Mouse (Mus musculus) stomach, postnatal 0 days (tissue): ENCODE measurements around the gene Cadm1. TPM values are rescaled to one million over a fixed set of nuclear protein-coding genes. Genes with fewer than 3 reads are reported as not detected.

ENCODE experiments used
- ATAC-seq: fragments of 200-750 bp; cut with Nextera tagmentation; 2 replicates; pipeline ENCODE4 v1.8.0; 2017; ENCODE audit not compliant: low FRiP score, low TSS enrichment
- DNase-seq: peaks from one replicate; pipeline ENCODE4 v3.0.0-alpha.2; 2016; ENCODE audit warnings: low spot score
- H3K27ac ChIP-seq: fragments of 300-500 bp; sonication (generic); replicated peaks from 2 replicates; pipeline ENCODE4 v1.5.1; 2014; ENCODE audit warnings: mild to moderate bottlenecking, control low read depth
- H3K27me3 ChIP-seq: fragments of 300-500 bp; sonication (generic); 2 replicates; pipeline ENCODE4 v1.6.1; 2014; ENCODE audit warnings: low read length; ENCODE audit not compliant: control insufficient read depth, insufficient read depth
- H3K36me3 ChIP-seq: fragments of 300-500 bp; sonication (generic); 2 replicates; pipeline ENCODE4 v1.6.1; 2014; ENCODE audit warnings: low read length, mixed read lengths; ENCODE audit not compliant: control insufficient read depth, insufficient read depth
- H3K4me1 ChIP-seq: fragments of 300-500 bp; sonication (generic); replicated peaks from 2 replicates; pipeline ENCODE4 v1.6.1; 2014; ENCODE audit warnings: antibody characterized with exemption; ENCODE audit not compliant: control insufficient read depth, insufficient read depth
- H3K4me2 ChIP-seq: fragments of 300-500 bp; sonication (generic); replicated peaks from 2 replicates; pipeline ENCODE4 v1.6.1; 2014; ENCODE audit warnings: low read depth, mild to moderate bottlenecking, control low read depth, moderate library complexity
- H3K4me3 ChIP-seq: fragments of 300-500 bp; sonication (generic); 2 replicates; pipeline ENCODE4 v1.5.1; 2014; ENCODE audit warnings: low read depth, low read length, control low read depth
- H3K9ac ChIP-seq: fragments of 300-500 bp; sonication (generic); 2 replicates; pipeline ENCODE4 v1.6.1; 2014; ENCODE audit warnings: mild to moderate bottlenecking, low read length, control low read depth, mixed read lengths
- H3K9me3 ChIP-seq: fragments of 300-500 bp; sonication (generic); 2 replicates; pipeline ENCODE4 v1.6.1; 2016; ENCODE audit warnings: low read length; ENCODE audit not compliant: control insufficient read depth
- CTCF ChIP-seq: IDR thresholded peaks from 2 replicates; pipeline ENCODE4 v1.5.1; 2016; ENCODE audit warnings: antibody characterized with exemption, low read depth, mild to moderate bottlenecking, moderate library complexity
- EP300 ChIP-seq: optimal IDR thresholded peaks from 2 replicates; pipeline ENCODE3; 2016; ENCODE audit warnings: antibody characterized with exemption
- WGBS: fragments of 180-500 bp; shearing (Covaris S2); extraction: QIAGEN DNeasy Blood & Tissue Kit; methylation state at CpG from one replicate; pipeline ENCODE4 v1.1.7; 2014; 5-methylcytosine and 5-hydroxymethylcytosine counted together
- polyA plus RNA-seq: library from polyadenylated mRNA; unstranded; fragments of >200 nt; fragmentation: Nextera tagmentation; extraction: Ambion mirVana; gene quantifications from 2 replicates; pipeline ENCODE4 v1.2.1, GENCODE M21; 2015

Cadm1 gene
- polyA plus RNA-seq, 1 experiment from 2014 or later: 18.3 TPM

GRCm38 (mm10) chr9:47755119-47755518 lies 225.1 kb downstream of the Cadm1 start:
- H3K9me3 ChIP-seq: no peaks in the 10 kb centered on the region
- no peak for ATAC-seq
- H3K27ac ChIP-seq: no peak overlapping the region
- H3K4me2 ChIP-seq: no peak overlapping the region
- H3K4me3 ChIP-seq: no peak overlapping the region
- no peaks in the 10 kb centered on the region for H3K27me3 ChIP-seq
- TF ChIP-seq CTCF: no peak
- no peak for DNase-seq
- H3K36me3 ChIP-seq: no peaks in the 10 kb centered on the region
- H3K4me1 ChIP-seq: no peaks in the 10 kb centered on the region
- no peak overlapping the region for H3K9ac ChIP-seq
- 62% methylated on average over 12 of the region's 12 CpGs for WGBS

DNA sequence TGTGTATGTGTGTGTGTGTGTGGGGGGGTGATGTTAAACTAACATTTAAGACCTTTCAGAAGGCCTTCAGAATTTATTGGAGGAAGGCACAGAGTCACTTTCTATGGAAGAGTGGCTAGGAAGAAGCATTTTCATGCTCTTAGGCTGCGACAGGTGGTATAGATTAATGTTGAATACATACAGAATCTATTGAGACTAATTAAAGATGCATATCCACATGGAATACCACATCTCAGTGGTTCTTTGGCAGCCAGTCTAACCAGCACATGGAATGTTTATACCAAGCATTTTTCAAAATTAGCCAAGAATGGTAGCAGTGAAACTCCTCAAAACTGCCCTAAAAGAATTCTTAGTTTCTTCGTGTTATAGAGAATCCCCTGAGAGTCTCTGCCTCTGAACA lies 227.8 kb downstream of the Cadm1 start:
- TF ChIP-seq CTCF: no peak
- TF ChIP-seq EP300: no peak
- Histone ChIP-seq H3K36me3 (no peaks in the 10 kb centered on the region), H3K4me1 (no peaks in the 10 kb centered on the region), H3K27ac (no peak overlapping the region), H3K4me2 (no peak overlapping the region), H3K4me3 (no peak overlapping the region), H3K9me3 (no peaks in the 10 kb centered on the region), H3K27me3 (no peaks in the 10 kb centered on the region), H3K9ac (no peak overlapping the region)
- no peak for DNase-seq
- WGBS: 74% methylated on average over 2 of the region's 2 CpGs
- no peak for ATAC-seq

- no peak overlapping the region for H3K4me3 ChIP-seq
- DNase-seq (no peak), ATAC-seq (no peak)
- H3K27ac ChIP-seq: no peak overlapping the region
- WGBS: 63% methylated on average over 3 of the region's 3 CpGs
- no peaks in the 10 kb centered on the region for H3K4me1 ChIP-seq
- no peaks in the 10 kb centered on the region for H3K36me3 ChIP-seq
- TF ChIP-seq EP300 (no peak), CTCF (no peak)
- no peaks in the 10 kb centered on the region for H3K9me3 ChIP-seq
- H3K4me2 ChIP-seq: no peak overlapping the region
- no peak overlapping the region for H3K9ac ChIP-seq
- H3K27me3 ChIP-seq: no peaks in the 10 kb centered on the region
These were observed 228.3 kb downstream of the Cadm1 start for GRCm38 (mm10) chr9:47758320-47758719.

- TF ChIP-seq CTCF (no peak), EP300 (no peak)
- H3K4me3 ChIP-seq: no peak overlapping the region
- DNase-seq (no peak), ATAC-seq (no peak)
- WGBS: 73% methylated on average over 7 of the region's 7 CpGs
- H3K27me3 ChIP-seq: no peaks in the 10 kb centered on the region
- H3K36me3 ChIP-seq: no peaks in the 10 kb centered on the region
- H3K9ac ChIP-seq: no peak overlapping the region
- H3K27ac ChIP-seq: no peak overlapping the region
- H3K4me2 ChIP-seq: no peak overlapping the region
- H3K4me1 ChIP-seq: no peaks in the 10 kb centered on the region
- no peaks in the 10 kb centered on the region for H3K9me3 ChIP-seq
These were observed 229.8 kb downstream of the Cadm1 start for GRCm38 (mm10) chr9:47759807-47760206.

DNA sequence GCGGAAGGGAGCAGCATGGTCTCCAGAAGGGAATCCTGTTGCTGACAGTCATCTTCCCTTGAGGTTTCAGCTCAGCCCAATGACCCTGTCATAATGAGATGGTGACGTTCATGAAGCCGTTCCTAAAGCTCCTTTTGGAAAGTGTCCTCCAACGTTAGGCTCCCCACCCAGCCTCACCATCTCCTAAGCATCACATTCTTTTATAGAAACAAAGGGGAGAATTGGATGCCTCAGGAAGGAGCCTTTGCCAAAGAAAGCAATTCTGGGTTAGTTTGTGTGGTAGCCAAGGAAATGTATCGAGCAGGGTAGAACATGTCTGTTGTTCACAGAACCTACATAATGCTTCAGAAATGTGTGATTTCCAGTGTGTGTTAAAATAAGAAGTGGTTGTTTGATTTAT lies 231.6 kb downstream of the Cadm1 start:
- 67% methylated on average over 5 of the region's 5 CpGs for WGBS

GRCm38 (mm10) chr9:47762913-47763312 lies 232.9 kb downstream of the Cadm1 start:
- no peak for ATAC-seq
- H3K4me2 ChIP-seq: no peak overlapping the region
- H3K4me1 ChIP-seq: no peaks in the 10 kb centered on the region
- DNase-seq: no peak
- H3K36me3 ChIP-seq: no peaks in the 10 kb centered on the region
- no peaks in the 10 kb centered on the region for H3K27me3 ChIP-seq
- no peak overlapping the region for H3K27ac ChIP-seq
- TF ChIP-seq EP300 (no peak), CTCF (no peak)
- no peak overlapping the region for H3K4me3 ChIP-seq
- no peaks in the 10 kb centered on the region for H3K9me3 ChIP-seq
- WGBS: 81% methylated on average over 5 of the region's 5 CpGs
- H3K9ac ChIP-seq: no peak overlapping the region

More for the DNA sequence above, 231.6 kb downstream of the Cadm1 start:
- H3K4me3 ChIP-seq: no peak overlapping the region
- ATAC-seq (no peak), DNase-seq (no peak)
- no peak overlapping the region for H3K27ac ChIP-seq
- H3K9ac ChIP-seq: no peak overlapping the region
- TF ChIP-seq EP300 (no peak), CTCF (no peak)
- H3K4me1 ChIP-seq: no peaks in the 10 kb centered on the region
- H3K27me3 ChIP-seq: no peaks in the 10 kb centered on the region
- no peak overlapping the region for H3K4me2 ChIP-seq
- H3K9me3 ChIP-seq: no peaks in the 10 kb centered on the region
- H3K36me3 ChIP-seq: no peaks in the 10 kb centered on the region
